Mouse (Mus musculus): ENCODE data around the gene Ank.

The Ank gene

DNA sequence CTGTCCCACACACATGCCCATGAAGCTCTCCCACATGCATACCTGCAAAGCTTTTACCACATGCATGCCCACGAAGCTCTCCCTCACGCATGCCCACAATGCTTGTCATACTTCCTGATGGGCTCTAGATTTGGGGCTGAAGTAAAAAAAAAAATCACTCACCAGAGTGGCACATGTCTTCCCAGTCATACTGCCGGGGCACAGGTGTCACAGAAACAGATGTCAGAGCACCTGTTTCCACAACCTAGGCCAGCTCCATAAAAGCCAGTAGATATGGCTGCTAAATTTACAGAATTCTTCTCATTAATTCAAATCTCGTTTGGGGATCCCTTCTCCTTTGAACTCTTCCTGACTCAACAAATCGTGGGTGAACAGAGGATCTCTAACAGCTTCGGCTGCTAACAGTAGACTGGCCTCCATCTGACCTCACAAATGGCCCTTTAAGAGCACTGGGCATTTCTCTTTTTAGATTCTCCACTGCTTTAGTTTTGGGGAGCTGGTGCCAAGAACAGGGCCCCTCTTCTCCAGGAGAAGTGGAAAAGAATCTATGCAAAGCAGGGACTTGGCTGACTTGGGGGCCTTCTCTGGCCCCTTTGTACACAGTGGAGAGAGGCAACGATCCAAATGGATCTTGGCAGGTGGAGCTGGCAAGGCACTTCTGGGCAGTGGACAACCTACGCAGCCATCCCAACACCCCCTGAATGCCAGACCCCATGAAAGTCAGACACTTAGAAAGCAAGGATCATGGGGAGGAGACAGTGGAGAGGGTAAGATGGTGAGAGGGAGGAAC is 108.7 kb downstream of the Ank start:
- no peak for DNase-seq (ENCODE audit: low spot score in 2 of 2)

DNA sequence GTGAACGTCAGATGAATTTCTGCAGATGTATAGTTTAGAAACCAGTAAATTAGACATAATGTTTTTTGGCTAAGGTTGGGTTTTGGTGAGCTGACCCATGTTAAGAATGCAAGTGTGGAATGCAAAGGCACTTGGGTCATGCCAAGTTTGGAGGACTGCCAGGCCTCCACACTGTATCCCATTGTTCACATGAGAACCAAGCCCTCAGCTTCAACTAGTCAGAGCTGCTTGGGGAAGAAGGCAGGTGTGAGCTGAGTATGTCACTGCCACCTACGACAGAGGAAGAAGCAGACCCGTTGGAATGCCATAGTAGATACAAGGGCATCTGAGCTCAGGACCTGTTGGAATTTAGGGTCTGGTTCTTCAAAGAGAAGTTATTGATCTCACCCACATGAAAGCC is 109.5 kb downstream of the Ank start:
- DNase-seq (ENCODE audit: low spot score in 2 of 2) = no peak

DNA sequence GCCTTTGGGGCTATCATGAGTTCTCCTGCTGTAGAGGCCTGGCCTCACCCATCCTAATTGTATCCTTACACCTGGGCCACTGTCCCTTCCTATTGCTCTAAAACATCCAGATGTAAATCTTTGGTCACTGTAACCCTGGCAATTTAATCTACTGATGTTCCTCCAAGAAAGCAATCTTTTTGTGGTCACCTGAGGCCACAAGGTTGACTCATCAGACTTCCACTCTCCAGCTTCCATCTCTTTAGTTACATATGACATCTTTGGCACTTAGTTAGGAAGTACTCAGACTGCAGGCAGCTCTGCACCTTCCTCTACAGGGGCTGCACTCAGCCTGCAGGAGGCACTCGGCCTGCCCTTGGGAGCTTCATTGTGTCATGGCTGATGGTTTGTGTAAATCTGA is 110.4 kb downstream of the Ank start:
- no peak for DNase-seq (ENCODE audit: low spot score in 2 of 2)

DNA sequence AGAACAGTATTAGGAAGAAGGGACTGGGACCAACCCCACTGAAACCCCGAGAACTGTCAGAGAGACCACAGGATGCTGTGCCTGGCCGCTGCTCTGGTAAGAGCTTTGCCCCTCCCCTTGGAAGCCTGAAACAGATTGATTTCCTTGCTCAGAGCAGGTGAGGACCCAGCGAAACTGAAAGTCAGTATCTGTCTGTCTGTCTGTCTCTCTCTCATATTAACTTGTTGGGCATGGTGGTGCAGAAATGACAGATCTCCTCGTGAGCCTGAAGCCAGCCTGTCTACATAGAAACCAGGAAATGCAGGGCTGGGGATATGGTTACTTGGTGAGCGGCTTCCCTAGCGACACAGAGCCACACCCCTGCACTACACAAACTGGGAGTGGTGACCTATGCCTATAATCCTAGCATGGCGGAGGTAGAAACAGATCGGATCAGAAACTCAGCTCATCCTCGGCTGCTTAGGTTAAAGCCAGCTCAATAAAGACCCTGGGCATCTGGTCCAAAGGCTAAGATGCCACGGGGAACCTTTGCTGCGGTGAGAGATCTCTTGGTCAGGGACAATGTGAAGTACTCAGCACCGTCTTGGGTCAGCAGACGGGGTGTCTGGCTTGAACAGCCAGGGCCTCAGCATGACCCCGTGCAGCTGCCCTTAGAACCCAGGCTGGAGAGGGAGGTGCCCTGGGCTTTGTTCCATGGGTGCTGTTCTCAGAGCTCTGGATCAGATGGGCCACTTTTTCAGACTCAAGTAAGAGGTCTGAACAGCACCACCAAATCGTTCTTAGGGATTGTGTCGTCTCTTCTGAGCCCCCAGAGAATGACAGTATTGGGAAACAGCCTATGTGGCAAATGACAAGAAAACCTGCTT is 111.7 kb downstream of the Ank start:
- DNase-seq (ENCODE audit: low spot score in 2 of 2) = no peak

DNA sequence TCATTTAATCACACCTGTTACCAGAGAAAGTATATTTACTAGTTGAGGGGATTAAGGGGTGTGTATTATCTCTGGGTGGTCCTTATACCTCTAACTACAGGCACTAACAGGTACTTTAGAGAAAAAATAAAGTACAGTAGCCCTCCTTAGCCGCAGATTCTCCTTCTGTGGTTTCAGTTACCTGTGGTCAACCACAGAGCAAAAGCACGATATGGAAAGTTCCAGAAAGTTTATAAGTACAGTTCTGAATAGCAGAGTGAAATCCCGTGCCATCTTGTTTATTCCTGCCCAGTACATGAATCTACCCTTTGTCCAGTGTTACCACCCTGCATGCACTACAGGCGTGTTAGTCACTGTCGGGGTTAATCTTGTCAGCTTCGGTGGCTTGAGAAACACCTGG is 112.4 kb downstream of the Ank start:
- DNase-seq (ENCODE audit: low spot score in 2 of 2) = no peak

DNA sequence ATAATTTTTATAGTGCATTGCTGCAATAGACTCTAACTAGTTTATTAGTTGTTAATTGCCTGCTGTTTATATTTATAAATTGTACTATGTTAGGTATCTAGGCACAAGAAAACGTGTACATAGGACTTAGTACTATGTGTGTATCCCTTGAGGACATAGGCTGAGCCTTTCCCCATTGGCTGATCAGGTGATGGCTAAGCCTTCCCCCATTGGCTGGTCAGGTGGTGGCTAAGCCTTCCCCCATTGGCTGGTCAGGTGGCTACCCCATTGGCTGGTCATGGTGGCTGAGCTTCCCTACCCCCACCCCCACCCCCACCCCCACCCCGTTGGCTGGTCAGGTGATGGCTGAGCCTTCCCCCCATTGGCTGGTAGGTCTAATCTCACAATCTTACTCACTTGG is 113.4 kb downstream of the Ank start:
- no peak for DNase-seq (ENCODE audit: low spot score in 2 of 2)

DNA sequence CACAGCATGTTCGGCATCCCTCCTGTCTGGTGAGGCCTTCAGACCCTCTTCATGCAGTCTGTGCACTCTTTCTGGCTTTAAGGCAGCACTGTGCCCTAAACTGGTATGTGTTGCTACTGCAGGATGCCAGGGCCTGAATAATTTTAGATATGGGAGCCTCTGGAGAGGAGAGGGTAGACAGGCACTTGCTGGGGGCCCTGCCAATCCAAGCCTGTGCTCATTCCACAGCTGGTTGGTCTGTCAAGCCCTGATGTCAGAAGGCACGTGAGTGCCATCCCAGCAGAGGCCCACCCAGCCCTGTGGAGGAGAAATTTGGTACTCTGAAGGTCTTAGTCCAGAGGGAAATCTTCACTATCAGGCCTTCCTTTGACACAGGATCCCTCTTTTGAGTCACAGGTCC is 114.3 kb downstream of the Ank start:
- DNase-seq (ENCODE audit: low spot score in 2 of 2) = no peak

DNA sequence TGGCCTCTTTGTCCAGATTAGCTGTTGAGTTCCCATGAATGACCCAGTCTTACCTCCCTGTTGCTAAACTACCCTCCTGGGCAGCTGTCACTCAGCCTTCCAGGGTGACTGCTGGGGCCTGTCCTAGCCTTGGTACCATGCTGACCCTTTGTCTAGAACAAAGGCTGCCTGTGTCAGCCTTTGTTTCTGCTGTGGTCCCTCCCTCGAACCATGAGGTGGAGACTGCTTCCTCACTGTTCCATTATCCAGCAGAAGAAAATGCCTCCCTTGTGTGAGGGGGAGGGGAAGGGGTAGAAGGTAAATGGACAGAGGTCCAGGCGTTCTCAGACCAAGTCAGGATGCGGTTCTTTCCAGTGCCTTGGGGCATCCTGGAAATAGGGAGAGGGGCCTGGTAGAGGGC is 115.2 kb downstream of the Ank start:
- no peak for DNase-seq (ENCODE audit: low spot score in 2 of 2)

DNA sequence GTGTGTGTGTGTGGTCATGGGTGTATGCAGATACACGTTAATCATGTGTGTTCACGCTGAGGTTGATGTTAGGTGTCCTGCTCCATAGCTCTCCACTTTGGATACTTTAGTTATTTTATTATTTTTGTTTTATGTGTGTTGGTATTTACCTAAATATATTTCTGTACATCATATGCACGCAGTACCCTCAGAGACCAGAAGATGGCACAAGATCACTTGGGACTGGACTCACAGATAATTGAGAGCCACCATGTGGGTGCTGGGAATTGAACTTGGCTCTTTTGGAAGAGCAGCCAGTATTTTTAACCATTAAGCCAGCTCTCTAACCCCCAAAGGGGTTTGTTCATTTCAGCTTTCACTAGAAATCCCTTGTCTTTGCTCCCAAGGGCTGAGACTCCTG is 116.0 kb downstream of the Ank start:
- peak in 1 of 2 experiments; percentile 44 for DNase-seq (ENCODE audit: low spot score in 2 of 2)

DNA sequence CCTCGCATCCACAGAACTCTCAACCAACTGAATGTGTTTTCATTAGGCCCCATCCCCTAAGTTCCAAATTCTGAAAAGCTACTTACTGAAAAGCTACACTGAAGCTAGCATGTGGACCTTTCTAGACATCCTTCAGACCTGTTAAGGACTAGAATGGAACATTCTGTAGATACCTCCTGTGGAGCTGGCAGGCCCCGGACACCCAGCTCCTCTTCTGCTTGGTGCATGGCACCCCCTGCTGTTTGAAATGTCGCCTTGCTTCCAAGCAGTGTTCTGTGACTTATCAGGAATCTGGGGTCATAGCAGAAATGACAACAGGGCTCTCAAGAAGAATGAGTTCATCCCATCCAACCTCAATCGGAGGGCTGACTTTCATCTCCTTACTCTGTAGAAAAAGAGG is 116.6 kb downstream of the Ank start:
- peak; percentile 68 for DNase-seq (ENCODE audit: low spot score in 2 of 2)

DNA sequence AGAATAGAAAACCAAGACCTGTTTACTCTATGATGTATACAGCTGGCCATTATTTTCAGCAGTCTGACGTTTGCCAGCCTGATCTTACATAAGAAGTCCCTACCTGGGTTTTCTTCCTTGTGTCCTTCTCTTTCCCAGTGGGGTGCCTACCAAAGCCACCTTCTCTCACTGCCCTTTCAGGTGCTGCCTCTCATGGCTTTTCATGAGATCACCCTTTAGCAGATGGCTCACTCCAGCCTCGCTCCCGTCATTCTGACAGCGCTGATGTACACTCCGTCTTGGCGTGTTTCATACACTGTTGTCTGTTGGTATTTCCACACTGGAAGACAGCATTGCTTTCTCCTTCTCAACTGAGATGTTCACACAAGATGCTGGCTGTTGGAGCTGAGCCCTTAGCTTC is 117.1 kb downstream of the Ank start:
- DNase-seq (ENCODE audit: low spot score in 2 of 2) = no peak

DNA sequence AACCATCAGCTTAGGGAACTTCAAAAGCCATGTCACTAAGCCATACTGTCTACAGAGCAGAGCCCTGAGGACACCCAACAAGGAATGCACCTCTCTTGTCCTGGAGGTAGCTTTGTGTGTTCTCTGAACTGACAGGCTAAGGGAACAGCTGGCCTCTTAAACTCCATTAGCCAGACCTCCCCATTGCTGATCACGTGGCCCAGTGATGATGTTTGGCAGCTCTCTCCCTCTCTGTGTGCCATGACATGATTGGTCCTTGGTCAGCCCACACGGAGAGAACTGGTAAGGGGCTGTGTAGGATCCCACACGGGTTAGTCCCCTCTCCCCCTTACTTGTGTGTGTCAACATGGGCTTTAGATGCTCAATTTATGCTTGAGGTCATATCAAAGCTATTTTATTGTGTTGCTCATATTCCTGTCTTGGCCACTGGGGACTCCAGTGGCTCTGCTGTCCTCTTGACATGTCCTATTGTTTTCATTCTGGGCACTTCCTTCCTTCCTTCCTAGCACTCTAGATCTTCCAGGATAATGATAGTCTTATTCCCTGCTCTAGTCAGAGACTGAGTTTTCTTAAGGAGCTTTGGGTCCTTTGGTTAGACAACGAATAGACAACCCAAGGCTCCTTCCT is 119.1 kb downstream of the Ank start:
- DNase-seq (ENCODE audit: low spot score in 2 of 2) = no peak

DNA sequence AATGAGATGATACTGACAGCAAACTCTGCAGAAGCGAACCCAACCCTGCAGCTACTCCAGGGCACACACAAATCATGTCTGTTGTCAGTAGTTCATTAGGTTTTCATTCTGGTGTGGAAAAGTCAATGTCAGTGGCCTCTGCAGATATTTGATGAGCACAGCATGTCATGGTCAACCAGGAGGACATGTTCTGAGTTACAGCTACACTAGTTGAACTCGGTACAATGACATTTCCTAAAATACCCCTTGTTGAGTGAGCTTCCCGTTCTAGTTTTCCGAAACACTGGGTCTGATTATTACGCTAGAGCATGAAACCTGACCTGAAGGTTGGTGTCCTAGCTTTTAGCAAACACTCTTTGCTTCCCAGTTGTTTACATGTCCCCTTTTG is 119.6 kb downstream of the Ank start:
- DNase-seq (ENCODE audit: low spot score in 2 of 2) = no peak

DNA sequence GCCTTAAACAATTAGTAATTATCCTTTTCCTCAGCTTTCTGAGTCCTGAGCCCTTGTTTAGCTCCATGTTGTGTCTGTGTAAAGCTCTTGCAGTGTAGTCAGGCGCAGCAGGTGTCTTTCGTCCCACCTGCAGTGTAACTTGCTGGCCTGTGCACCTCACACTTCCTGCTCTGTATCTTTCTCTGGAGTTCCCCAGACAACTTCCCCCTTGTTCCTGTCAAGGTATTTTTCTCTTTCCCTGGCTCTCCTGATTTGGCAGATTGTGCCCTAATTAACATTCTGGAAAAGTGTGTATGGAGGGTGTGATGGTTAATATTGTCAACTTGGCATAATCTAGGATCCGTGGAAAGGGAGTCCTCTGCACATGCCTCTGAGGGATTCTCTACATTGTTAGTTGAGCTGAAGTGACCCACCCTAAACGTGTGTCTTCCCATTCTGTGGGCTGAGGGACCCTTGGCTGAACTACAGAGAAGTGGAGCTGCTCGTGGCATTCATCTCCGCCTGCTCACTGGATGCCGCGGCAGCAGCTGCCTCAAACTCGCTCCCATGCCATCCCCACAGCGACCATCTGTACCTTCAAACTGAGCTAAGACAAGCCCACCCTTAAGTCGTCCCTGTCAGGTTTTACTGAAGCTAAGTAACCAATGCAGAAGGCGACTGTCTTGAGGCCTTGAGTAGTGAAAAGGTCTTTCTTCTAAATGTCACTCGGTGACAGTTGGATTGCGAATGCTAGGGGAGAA is 121.8 kb downstream of the Ank start:
- DNase-seq (ENCODE audit: low spot score in 2 of 2) = no peak

DNA sequence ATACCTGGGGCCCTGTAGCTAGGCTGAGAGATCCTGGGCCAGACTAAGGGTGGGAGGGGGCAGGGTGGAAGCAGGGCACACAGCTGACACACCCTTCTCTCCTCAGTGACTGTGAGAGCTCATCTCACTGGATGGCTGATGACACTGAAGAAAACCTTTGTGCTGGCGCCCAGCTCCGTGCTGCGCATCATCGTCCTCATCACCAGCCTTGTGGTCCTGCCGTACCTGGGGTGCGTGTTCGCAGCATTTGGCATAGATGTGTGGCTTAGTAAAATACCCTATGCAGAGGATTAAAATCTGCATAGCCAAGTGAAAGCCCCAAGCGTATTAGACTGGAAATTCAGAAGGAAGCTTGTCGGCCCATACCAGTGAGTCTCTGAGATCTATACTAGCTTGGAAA is 124.3 kb downstream of the Ank start:
- no peak for DNase-seq (ENCODE audit: low spot score in 2 of 2)

DNA sequence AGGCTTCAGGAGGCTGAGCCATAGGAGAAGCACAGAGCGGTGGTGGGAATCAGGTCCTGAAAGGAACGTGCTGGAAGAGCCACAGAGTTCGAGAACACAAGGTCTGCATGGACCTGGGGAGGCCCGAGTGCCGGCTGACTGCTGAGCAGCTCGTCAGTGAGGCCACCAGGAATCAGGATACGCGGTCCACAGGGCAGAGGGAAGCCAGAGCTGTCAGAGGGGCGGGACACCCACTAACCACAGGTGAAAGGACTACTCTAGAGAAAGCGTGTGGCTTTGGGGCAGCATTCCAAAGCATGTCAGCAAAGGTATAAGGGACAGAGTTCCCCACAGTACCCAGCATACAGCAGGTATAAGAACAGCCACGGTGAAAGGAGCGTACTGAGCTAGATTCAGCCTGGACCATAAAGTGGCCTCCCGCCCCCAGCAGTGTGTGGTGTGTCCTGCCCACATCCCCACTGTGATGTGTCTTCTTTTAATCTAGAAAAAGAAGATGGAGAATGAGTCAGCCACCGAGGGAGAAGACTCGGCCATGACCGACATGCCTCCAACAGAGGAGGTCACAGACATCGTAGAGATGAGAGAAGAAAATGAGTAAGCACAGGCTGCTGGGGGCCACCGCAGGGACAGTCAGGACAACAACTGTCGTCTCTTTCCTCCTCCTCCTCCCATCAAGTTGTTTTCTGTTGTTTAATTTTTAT is 126.3 kb downstream of the Ank start:
- DNase-seq (ENCODE audit: low spot score in 2 of 2) = peak in 1 of 2 experiments; percentile 56

DNA sequence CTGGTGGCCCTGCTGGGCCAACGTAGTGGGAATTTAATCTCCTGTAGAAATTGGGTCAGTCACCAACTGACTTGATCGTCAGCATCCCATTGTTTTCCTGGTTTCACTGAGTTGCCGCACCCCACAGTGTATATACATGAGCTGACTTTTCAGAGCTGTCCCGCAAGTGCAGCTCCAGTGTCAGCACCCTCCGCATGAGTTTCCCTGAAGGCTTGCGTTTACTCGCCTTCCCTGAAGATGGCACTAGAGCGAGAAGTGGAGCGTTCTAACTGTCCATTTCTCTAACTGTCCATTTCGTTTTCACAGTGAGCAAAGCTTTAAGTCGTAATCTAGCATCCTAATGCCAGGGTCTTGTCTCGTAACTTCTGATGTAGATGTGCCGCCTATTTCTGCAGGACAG is 127.2 kb downstream of the Ank start:
- peak; percentile 66 for DNase-seq (ENCODE audit: low spot score in 2 of 2)

DNA sequence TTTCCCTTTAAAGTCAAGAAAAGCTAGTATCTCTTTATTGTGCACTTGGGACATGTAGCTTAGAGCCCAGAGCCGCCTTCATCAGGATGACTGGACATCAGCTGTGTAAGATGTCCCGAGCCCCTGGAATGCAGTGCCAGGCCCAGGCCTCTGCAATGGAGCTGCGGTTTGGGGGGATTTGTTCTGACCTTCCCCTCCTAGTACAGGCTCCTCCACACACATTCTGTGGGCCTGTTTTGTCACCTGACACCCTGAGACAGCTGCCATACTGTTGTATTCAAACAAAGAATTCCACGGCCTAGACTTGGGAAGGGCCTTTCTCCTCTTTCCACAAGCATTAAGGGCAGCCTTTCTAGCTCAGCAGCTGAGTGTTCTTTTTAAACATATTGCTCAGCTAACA is 128.5 kb downstream of the Ank start:
- no peak for DNase-seq (ENCODE audit: low spot score in 2 of 2)

DNA sequence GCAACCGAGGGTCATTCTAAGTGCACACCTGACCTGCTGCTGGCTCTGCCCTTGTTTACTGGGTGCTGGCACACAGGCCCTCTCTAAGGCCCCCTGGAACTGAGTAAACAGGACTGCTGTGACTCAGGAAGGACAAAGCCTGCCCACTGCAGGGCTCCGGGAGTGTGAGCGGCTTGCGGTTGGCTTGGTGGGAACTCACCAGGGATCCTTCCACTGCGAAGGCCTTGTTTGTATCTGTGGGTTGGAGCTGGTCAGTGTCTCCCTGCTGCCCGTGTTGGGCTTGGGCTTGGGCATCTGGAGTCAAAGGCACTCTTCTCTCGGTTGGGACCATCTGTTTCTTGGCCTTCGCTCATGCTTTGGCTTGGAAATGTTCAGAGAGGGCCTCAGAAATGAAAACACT is 129.1 kb downstream of the Ank start:
- DNase-seq (ENCODE audit: low spot score in 2 of 2) = no peak

DNA sequence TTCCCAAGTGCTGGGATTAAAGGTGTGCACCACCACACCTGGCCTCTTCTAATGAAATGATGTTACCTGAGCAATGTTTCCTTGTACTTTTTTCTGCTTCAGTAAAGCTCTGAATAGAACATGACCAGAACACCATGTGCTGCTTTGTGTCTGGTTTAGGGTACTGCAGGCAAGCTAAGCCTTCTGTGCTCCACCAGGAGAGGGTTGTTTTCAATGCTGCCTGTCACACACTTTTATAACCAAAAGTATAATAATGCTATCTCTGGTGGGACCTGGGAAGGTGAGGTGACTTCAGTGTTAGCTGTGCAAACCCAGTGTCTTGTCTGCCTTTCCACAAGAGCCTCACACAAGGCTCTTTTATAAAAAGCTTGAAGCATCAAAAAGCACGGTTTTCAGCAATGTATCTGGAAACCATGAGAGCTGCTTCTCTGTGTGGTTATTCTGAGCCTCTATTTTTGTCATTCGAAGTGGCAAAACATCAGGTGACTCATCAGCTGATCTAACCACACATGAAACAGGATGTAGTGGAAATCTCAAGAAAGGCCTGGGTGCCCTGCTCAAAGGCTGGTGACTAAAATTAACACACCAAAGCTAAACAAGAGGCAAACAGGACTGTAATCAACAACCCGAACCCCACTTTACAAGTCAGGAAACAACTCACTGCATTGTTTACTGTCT is 130.1 kb downstream of the Ank start:
- DNase-seq (ENCODE audit: low spot score in 2 of 2) = peak; percentile 52 to 72

DNA sequence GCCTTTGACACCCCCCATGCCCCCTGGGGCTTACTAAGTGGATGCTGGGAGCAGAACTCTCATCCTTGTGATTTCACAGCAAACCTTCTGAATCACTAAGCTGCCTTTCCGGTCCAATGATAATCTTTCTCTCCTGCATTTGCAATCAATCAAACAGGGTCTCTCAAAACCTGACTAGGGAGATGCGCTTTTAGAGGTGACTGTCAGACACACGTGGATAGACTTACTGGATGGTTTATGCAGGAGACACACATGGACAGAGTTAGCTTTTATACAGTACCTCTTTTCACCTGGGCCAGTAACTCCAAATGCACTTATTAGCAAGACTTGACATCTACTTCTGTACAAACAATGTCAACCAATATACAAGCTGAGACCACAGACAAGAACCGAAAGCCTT is 131.0 kb downstream of the Ank start:
- DNase-seq (ENCODE audit: low spot score in 2 of 2) = no peak

Data from right cerebral cortex, adult 2 months (tissue).